Mouse (Mus musculus) embryonic fibroblast, embryonic 13.5 days (primary cell): ENCODE data around the gene Cep162. TPM values are rescaled to one million over a fixed set of nuclear protein-coding genes. Genes with fewer than 3 reads are reported as not detected.

Experiments used
- H3K27ac ChIP-seq: 2 replicates; pipeline ENCODE4 v1.5.1; 2012; ENCODE audit warnings: low read length, control low read depth, inconsistent platforms; ENCODE audit not compliant: insufficient read depth
- H3K4me1 ChIP-seq: 2 replicates; pipeline ENCODE4 v1.6.1; 2011; ENCODE audit warnings: low read length; ENCODE audit not compliant: control insufficient read depth, insufficient read depth
- H3K4me3 ChIP-seq: 2 replicates; pipeline ENCODE4 v1.5.1; 2011; ENCODE audit warnings: mild to moderate bottlenecking, control low read depth, low read length; ENCODE audit not compliant: insufficient read depth
- CTCF ChIP-seq: IDR thresholded peaks from 2 replicates; pipeline ENCODE4 v1.5.1; 2011; ENCODE audit warnings: mild to moderate bottlenecking, control low read depth, low read length, moderate library complexity, borderline replicate concordance; ENCODE audit not compliant: insufficient read depth
- POLR2A ChIP-seq: IDR thresholded peaks from 2 replicates; pipeline ENCODE4 v1.6.1; 2011; ENCODE audit warnings: low read depth, mild to moderate bottlenecking, control low read depth, low read length, moderate library complexity
- polyA plus RNA-seq: library from polyadenylated mRNA; stranded (reverse); fragments of >200 nt; gene quantifications from 2 replicates; pipeline ENCODE4 v1.2.4, GENCODE M21; 2011; ENCODE audit warnings: low read depth; ENCODE audit not compliant: missing spikeins, insufficient read length

Gene Cep162
- polyA plus RNA-seq, 1 experiment = 13.9 TPM

GRCm38 (mm10) chr9:87143076-87143475 is 112.3 kb downstream of the Cep162 start:
- TF ChIP-seq CTCF (no peak), POLR2A (no peak)

More at GRCm38 (mm10) chr9:87143076-87143475, 112.3 kb downstream of the Cep162 start:
- H3K4me1 ChIP-seq = no peaks in the 10 kb centered on the region
- H3K27ac ChIP-seq = no peak overlapping the region
- H3K4me3 ChIP-seq = no peak overlapping the region

Other genes starting within 250 kb of the Cep162 start
- not detected in 2 replicates for gene Ripply2, start 240.0 kb downstream of the Cep162 start, polyA plus RNA-seq
- gene Cyb5r4, start 233.5 kb downstream of the Cep162 start, polyA plus RNA-seq = 35.6 and 38.7 TPM in 2 replicates
- not detected in 2 replicates for gene Mrap2, start 111.2 kb downstream of the Cep162 start, polyA plus RNA-seq